Mouse (Mus musculus) heart, embryonic 11.5 days (tissue): ENCODE data around the gene Rnf113a1. TPM values are rescaled to one million over a fixed set of nuclear protein-coding genes. Genes with fewer than 3 reads are reported as not detected.
A peak's percentile ranks its signal among the peaks of the same experiment; 100 is the strongest.
"Not testable (repeated sequence)": the region's sequence is repeated elsewhere in the genome, so short reads cannot be mapped to it uniquely, and the experiment has no call there.

Experiments used
- ATAC-seq: fragments of 200-750 bp; cut with Nextera tagmentation; replicated peaks from 2 replicates; pipeline ENCODE4 v1.8.0; 2017; ENCODE audit warnings: moderate library complexity; ENCODE audit not compliant: insufficient number of reproducible peaks, low FRiP score, low TSS enrichment
- H3K27ac ChIP-seq: fragments of 300-500 bp; sonication (generic); 2 replicates; pipeline ENCODE4 v1.5.1; 2014; ENCODE audit warnings: mild to moderate bottlenecking, low read depth, low read length
- H3K27me3 ChIP-seq: fragments of 300-500 bp; sonication (generic); 2 replicates; pipeline ENCODE4 v1.6.1; 2014; ENCODE audit warnings: mild to moderate bottlenecking, low read length, mixed read lengths; ENCODE audit not compliant: control insufficient read depth, insufficient read depth
- H3K36me3 ChIP-seq: fragments of 300-500 bp; sonication (generic); 2 replicates; pipeline ENCODE4 v1.6.1; 2014; ENCODE audit warnings: mild to moderate bottlenecking, low read length, moderate library complexity, mixed read lengths; ENCODE audit not compliant: control insufficient read depth, insufficient read depth
- H3K4me1 ChIP-seq: fragments of 300-500 bp; sonication (generic); 2 replicates; pipeline ENCODE4 v1.6.1; 2014; ENCODE audit warnings: low read length; ENCODE audit not compliant: control insufficient read depth, insufficient read depth
- H3K4me2 ChIP-seq: fragments of 300-500 bp; sonication (generic); 2 replicates; pipeline ENCODE4 v1.6.1; 2014; ENCODE audit warnings: mild to moderate bottlenecking, moderate library complexity
- H3K4me3 ChIP-seq: fragments of 300-500 bp; sonication (generic); 2 replicates; pipeline ENCODE4 v1.5.1; 2014; ENCODE audit warnings: low read depth, low read length
- H3K9ac ChIP-seq: fragments of 300-500 bp; sonication (generic); 2 replicates; pipeline ENCODE4 v1.6.1; 2014; ENCODE audit warnings: mild to moderate bottlenecking, low read depth, low read length, moderate library complexity
- H3K9me3 ChIP-seq: fragments of 300-500 bp; sonication (generic); replicated peaks from 2 replicates; pipeline ENCODE4 v1.6.1; 2016; ENCODE audit warnings: low read length; ENCODE audit not compliant: control insufficient read depth
- WGBS: fragments of 180-500 bp; shearing (Covaris S2); extraction: QIAGEN DNeasy Blood & Tissue Kit; methylation state at CpG from one replicate; pipeline ENCODE4 v1.1.7; 2014; ENCODE audit not compliant: insufficient replicate concordance; 5-methylcytosine and 5-hydroxymethylcytosine counted together
- polyA plus RNA-seq: library from polyadenylated mRNA; unstranded; fragments of >200 nt; fragmentation: Nextera tagmentation; extraction: Ambion mirVana; gene quantifications from 2 replicates; pipeline ENCODE4 v1.2.1, GENCODE M21; 2014

The Rnf113a1 gene
- polyA plus RNA-seq: 7.3 and 7.9 TPM in 2 replicates

- H3K9me3 ChIP-seq: no peaks in the 10 kb centered on the region
- H3K27ac ChIP-seq: no peak within 1 kb of the TSS
- H3K36me3 ChIP-seq: no peaks in the 10 kb centered on the region
- H3K4me1 ChIP-seq: no peaks in the 10 kb centered on the region
- H3K9ac ChIP-seq: peak within 1 kb of the TSS; percentile 63
- no peaks in the 10 kb centered on the region for H3K27me3 ChIP-seq
- 13% methylated on average over 56 of the region's 63 CpGs for WGBS
- ATAC-seq: peak; percentile 83
- H3K4me3 ChIP-seq: peak within 1 kb of the TSS; percentile 65
- H3K4me2 ChIP-seq: peak within 1 kb of the TSS; percentile 68
Observed at GRCm38 (mm10) chrX:37191105-37191743, at the start of gene Rnf113a1, which contains the start of gene Ndufa1. Gene Rnf113a1 (plus strand): TSS chrX:37191245. Gene Ndufa1 (minus strand): TSS chrX:37191163.

DNA sequence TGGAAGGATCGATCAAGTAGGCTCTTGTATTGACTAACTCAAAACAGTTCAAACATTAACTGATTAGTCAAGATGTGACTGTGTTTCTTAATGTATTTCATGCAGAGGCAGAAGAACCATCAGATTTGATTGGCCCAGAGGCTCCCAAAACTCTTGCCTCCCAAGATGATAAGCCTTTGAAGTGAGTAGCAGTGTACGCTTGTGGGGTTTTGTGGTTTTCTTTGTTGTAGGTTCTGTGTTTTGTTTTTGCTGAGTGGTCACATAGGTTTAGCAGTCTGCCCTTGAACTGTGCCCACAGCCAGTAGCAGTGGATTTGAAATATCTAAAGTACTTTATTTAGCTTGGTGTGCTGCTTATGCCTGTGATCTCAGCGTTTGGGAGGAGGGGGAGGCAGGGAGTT, 49.3 kb upstream of the Rnf113a1 start:
- 76% methylated on average over 3 of the region's 3 CpGs for WGBS
- Histone ChIP-seq H3K4me1 (no peaks in the 10 kb centered on the region), H3K27ac (no peak overlapping the region), H3K9ac (no peak overlapping the region), H3K4me2 (no peak overlapping the region), H3K9me3 (no peaks in the 10 kb centered on the region), H3K36me3 (0 out of 2 replicates have a peak, but pooled peaks cover 4% of the 10 kb centered on the region), H3K4me3 (no peak overlapping the region), H3K27me3 (no peaks in the 10 kb centered on the region)
- ATAC-seq: no peak

DNA sequence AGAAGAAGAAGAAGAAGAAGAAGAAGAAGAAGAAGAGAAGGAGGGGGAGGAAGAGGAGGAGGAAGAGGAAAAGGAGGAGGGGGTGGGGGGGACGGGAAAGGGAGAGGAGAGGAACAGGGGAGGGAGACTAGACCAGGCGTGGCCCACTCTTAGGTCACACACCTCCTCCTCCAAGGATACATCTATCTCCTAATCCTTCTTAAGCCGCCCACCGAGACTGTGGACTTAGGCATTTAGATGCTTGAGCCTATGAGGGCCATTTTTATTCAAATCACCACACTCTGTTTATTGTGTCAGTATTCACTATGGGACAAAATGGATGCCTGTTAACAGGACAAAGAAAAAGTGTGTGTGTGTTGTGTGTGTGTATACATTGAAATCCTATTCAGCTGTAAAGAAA, 46.5 kb upstream of the Rnf113a1 start:
- H3K4me3 ChIP-seq, H3K9me3 ChIP-seq, H3K27me3 ChIP-seq, H3K27ac ChIP-seq, H3K9ac ChIP-seq, H3K4me2 ChIP-seq, ATAC-seq, H3K4me1 ChIP-seq, H3K36me3 ChIP-seq: not testable (repeated sequence)
- WGBS: 54% methylated on average over 2 of the region's 4 CpGs

DNA sequence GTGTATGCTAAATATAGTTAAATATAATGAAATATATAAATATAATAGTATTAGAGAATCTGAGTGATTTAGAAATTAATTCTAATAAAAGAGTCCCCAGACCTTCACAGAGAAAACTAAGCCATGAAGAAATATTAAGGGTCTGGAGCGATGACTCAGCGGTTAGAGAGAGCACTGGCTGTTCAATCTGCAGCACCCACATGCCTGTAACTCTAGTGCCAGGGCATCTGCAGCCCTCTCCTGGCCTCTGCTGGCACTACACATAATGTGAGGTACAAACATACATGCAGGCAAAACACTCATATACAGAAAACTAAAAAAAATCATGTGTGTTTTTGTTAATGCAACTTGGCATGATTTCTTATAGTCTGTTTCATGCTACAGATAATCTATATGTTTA, 46.1 kb upstream of the Rnf113a1 start:
- no peaks in the 10 kb centered on the region for H3K9me3 ChIP-seq
- no peaks in the 10 kb centered on the region for H3K27me3 ChIP-seq
- ATAC-seq: no peak
- no peak overlapping the region for H3K4me2 ChIP-seq
- H3K9ac ChIP-seq: no peak overlapping the region
- H3K4me3 ChIP-seq: no peak overlapping the region
- H3K4me1 ChIP-seq: no peaks in the 10 kb centered on the region
- WGBS: 93% methylated on average over 2 of the region's 2 CpGs
- 0 out of 2 replicates have a peak, but pooled peaks cover 5% of the 10 kb centered on the region for H3K36me3 ChIP-seq
- H3K27ac ChIP-seq: no peak overlapping the region

DNA sequence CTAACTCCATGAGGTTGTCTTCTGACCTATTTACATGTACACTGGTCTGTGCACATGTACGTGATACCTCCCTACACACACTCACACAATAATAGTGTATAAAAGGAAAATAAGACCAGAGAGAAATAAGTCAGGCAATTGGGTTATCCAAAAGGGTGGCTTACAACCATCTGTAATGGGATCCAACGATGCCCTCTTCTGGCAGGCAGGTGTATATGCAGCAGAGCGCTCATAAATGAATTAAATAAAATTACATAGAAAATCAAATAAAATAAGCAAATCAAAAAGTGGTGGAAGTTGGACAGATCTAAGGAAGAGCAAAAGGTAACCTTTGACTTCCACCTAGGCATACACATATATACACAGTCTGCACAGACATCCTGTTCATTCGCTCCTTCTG, 33.2 kb upstream of the Rnf113a1 start:
- 53% methylated on average over 4 of the region's 4 CpGs for WGBS
- ATAC-seq: no peak
- no peak overlapping the region for H3K27ac ChIP-seq
- H3K4me2 ChIP-seq: no peak overlapping the region
- H3K4me1 ChIP-seq: no peaks in the 10 kb centered on the region
- no peaks in the 10 kb centered on the region for H3K9me3 ChIP-seq
- no peak overlapping the region for H3K4me3 ChIP-seq
- no peak overlapping the region for H3K9ac ChIP-seq
- H3K36me3 ChIP-seq: no peaks in the 10 kb centered on the region
- H3K27me3 ChIP-seq: no peaks in the 10 kb centered on the region

- Histone ChIP-seq H3K27ac (no peak overlapping the region), H3K9me3 (no peaks in the 10 kb centered on the region), H3K4me1 (no peaks in the 10 kb centered on the region), H3K4me2 (no peak overlapping the region), H3K4me3 (no peak overlapping the region), H3K27me3 (peaks cover 2% of the 10 kb centered on the region; the same call in 1 of the 2 replicates), H3K9ac (no peak overlapping the region), H3K36me3 (no peaks in the 10 kb centered on the region)
- 77% methylated on average over 10 of the region's 10 CpGs for WGBS
- no peak for ATAC-seq
Observed at GRCm38 (mm10) chrX:37161169-37161568, 29.9 kb upstream of the Rnf113a1 start.

DNA sequence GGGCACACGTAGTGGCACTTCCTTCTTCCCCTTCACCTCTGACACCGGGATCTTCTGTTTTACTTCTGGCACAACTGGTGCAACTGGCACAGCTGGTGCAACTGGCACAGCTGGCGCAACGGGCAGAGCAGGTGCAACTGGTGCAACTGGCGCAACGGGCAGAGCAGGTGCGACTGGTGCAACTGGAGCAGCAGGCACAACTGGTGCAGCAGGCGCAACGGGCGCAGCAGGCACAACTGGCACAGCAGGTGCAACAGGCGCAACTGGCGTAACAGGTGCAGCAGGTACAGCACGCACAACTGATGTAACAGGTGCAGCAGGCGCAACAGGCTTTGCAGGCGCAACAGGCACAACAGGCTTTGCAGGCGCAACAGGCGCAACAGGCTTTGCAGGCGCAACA, 27.9 kb upstream of the Rnf113a1 start:
- H3K4me2 ChIP-seq: no peak overlapping the region
- no peak for ATAC-seq
- no peak overlapping the region for H3K27ac ChIP-seq
- H3K9me3 ChIP-seq: no peaks in the 10 kb centered on the region
- no peak overlapping the region for H3K9ac ChIP-seq
- H3K4me1 ChIP-seq: no peaks in the 10 kb centered on the region
- no peaks in the 10 kb centered on the region for H3K36me3 ChIP-seq
- H3K4me3 ChIP-seq: no peak overlapping the region
- 69% methylated on average over 18 of the region's 18 CpGs for WGBS
- H3K27me3 ChIP-seq: peaks cover 2% of the 10 kb centered on the region; the same call in 1 of the 2 replicates

GRCm38 (mm10) chrX:37167085-37167484, 24.0 kb upstream of the Rnf113a1 start:
- Histone ChIP-seq H3K4me1 (no peaks in the 10 kb centered on the region), H3K9ac (no peak overlapping the region), H3K4me3 (no peak overlapping the region), H3K27ac (no peak overlapping the region), H3K4me2 (no peak overlapping the region), H3K9me3 (no peaks in the 10 kb centered on the region), H3K27me3 (peaks cover 2% of the 10 kb centered on the region; the same call in 1 of the 2 replicates), H3K36me3 (no peaks in the 10 kb centered on the region)
- ATAC-seq: no peak
- WGBS: 34% methylated on average over 3 of the region's 3 CpGs

GRCm38 (mm10) chrX:37168742-37169141, 22.3 kb upstream of the Rnf113a1 start, which contains the start of gene Akap14:
Gene Akap14 (minus strand): TSS chrX:37168842.
- Histone ChIP-seq H3K4me3 (no peak within 1 kb of the TSS), H3K27me3 (no peaks in the 10 kb centered on the region), H3K9ac (no peak within 1 kb of the TSS), H3K27ac (no peak within 1 kb of the TSS), H3K4me1 (no peaks in the 10 kb centered on the region), H3K9me3 (no peaks in the 10 kb centered on the region), H3K4me2 (no peak within 1 kb of the TSS), H3K36me3 (no peaks in the 10 kb centered on the region)
- WGBS: 57% methylated on average over 5 of the region's 5 CpGs
- ATAC-seq: no peak
